ENCODE assay signal across 28 mouse cellular contexts in the genomic region with DNA sequence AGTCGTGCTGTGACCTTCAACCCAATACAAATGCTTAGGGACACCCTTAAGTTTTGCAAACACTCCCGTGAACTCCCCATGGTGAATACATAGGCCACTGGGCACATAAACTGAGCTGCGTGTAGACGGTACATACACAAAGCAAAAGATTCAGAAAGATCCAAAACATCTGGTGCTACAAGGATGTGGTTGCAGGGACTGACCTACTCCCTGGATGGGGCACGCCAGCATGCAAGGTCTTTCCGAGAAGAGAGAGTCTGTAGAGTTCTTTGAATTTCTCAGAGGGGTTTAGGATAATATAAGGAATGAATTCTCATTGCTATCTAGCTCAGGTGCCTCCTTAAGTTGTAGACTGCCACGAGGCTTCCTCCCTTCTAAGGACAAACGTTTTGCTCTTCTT. TPM values are rescaled to one million over a fixed set of nuclear protein-coding genes. Genes with fewer than 3 reads are reported as not detected.
DNase-seq lines count a peak whose midpoint lies in the region; ATAC-seq lines count a peak whose summit lies in the region.
"Had no signal": no experiment of that assay in that cellular context is flagged by ENCODE, and none has a peak within 500 bp of the region (broad histone marks: within the 10 kb centered on the region; RNA-seq: fewer than 3 reads in every experiment).

No protein-coding gene starts in this region.

- H3K27me3 ChIP-seq in hindbrain, embryonic 14.5 days (ENCODE audit: control insufficient read depth, insufficient read depth, low read length): peaks cover 95% of the 10 kb centered on the region
- H3K27me3 ChIP-seq in hindbrain, embryonic 12.5 days: peaks cover 99% of the 10 kb centered on the region
- H3K27me3 ChIP-seq in midbrain, embryonic 13.5 days: peaks cover 100% of the 10 kb centered on the region
- peaks cover 54% of the 10 kb centered on the region for H3K27me3 ChIP-seq in midbrain, embryonic 16.5 days (ENCODE audit: control insufficient read depth, insufficient read depth, low read depth, low read length)
- H3K27me3 ChIP-seq in embryonic facial prominence, embryonic 10.5 days (replicated peaks; ENCODE audit: low read depth, poor library complexity, severe bottlenecking): peaks cover 100% of the 10 kb centered on the region

- H3K4me1 ChIP-seq in hindbrain, embryonic 14.5 days (replicated peaks; ENCODE audit: control insufficient read depth, insufficient read depth, low read length): peaks cover 21% of the 10 kb centered on the region
- peaks cover 40% of the 10 kb centered on the region for H3K4me1 ChIP-seq in hindbrain, embryonic 12.5 days
- peaks cover 47% of the 10 kb centered on the region for H3K4me1 ChIP-seq in midbrain, embryonic 13.5 days (replicated peaks)
- peaks cover 28% of the 10 kb centered on the region; the same call in 1 of the 2 replicates for H3K4me1 ChIP-seq in midbrain, embryonic 16.5 days (ENCODE audit: control insufficient read depth, insufficient read depth, low read length)
- peaks cover 63% of the 10 kb centered on the region for H3K4me1 ChIP-seq in embryonic facial prominence, embryonic 10.5 days

- 10% methylated on average over 8 of the region's 8 CpGs for WGBS in hindbrain, embryonic 14.5 days
- WGBS in hindbrain, embryonic 12.5 days: 10% methylated on average over 8 of the region's 8 CpGs
- 8% methylated on average over 8 of the region's 8 CpGs for WGBS in midbrain, embryonic 13.5 days
- WGBS in midbrain, embryonic 16.5 days: 13% methylated on average over 8 of the region's 8 CpGs
- WGBS in embryonic facial prominence, embryonic 10.5 days: 10% methylated on average over 8 of the region's 8 CpGs

- H3K36me3 ChIP-seq in hindbrain, embryonic 14.5 days (replicated peaks; ENCODE audit: control insufficient read depth, insufficient read depth): no peaks in the 10 kb centered on the region
- H3K36me3 ChIP-seq in hindbrain, embryonic 12.5 days: no peaks in the 10 kb centered on the region
- no peaks in the 10 kb centered on the region for H3K36me3 ChIP-seq in midbrain, embryonic 13.5 days
- no peaks in the 10 kb centered on the region for H3K36me3 ChIP-seq in midbrain, embryonic 16.5 days (ENCODE audit: control insufficient read depth, insufficient read depth, low read length)
- no peaks in the 10 kb centered on the region for H3K36me3 ChIP-seq in embryonic facial prominence, embryonic 10.5 days (replicated peaks)
- H3K36me3 ChIP-seq: embryonic facial prominence, embryonic 15.5 days; forebrain, embryonic 12.5 days; heart, embryonic 13.5 days; hindbrain, embryonic 10.5 days; limb, embryonic 12.5 days; liver, embryonic 15.5 days; neural tube, embryonic 13.5 days had no signal

- H3K27ac ChIP-seq in hindbrain, embryonic 14.5 days: no peak overlapping the region
- H3K27ac ChIP-seq in hindbrain, embryonic 12.5 days: no peak overlapping the region
- H3K27ac ChIP-seq in midbrain, embryonic 13.5 days: peak overlapping the region; percentile 87; the same call in 1 of the 2 replicates
- H3K27ac ChIP-seq in midbrain, embryonic 16.5 days (ENCODE audit: low read length): no peak overlapping the region
- H3K27ac ChIP-seq in embryonic facial prominence, embryonic 10.5 days (replicated peaks): no peak overlapping the region
- H3K27ac ChIP-seq: embryonic facial prominence, embryonic 15.5 days; forebrain, embryonic 12.5 days; heart, embryonic 13.5 days; layer of hippocampus, adult 2 months; limb, embryonic 12.5 days; liver, embryonic 15.5 days; neural tube, embryonic 13.5 days had no signal

- no peak for DNase-seq in hindbrain, embryonic 14.5 days (ENCODE audit: low spot score)
- DNase-seq in embryonic facial prominence, embryonic 10.5 days (ENCODE audit: low spot score): peak; percentile 23
- no peak for DNase-seq in left cerebral cortex, adult 9 months (ENCODE audit: low spot score in 2 of 2)
- no peak for DNase-seq in ovary, postnatal 10 days (ENCODE audit: low spot score)
- DNase-seq: adrenal gland, adult 8-10 months; cerebellum, adult 2 months; cerebellum, postnatal 14 days; forebrain, postnatal 0 days; heart, postnatal 10 days; kidney, adult 18-20 months; lung, embryonic 14.5 days; thymus, adult 2 months; thymus, postnatal 36 days had no signal

- H3K4me2 ChIP-seq in hindbrain, embryonic 14.5 days (replicated peaks): peak overlapping the region; percentile 54
- no peak overlapping the region for H3K4me2 ChIP-seq in hindbrain, embryonic 12.5 days (replicated peaks)
- peak overlapping the region; percentile 64 for H3K4me2 ChIP-seq in midbrain, embryonic 13.5 days (replicated peaks)
- no peak overlapping the region for H3K4me2 ChIP-seq in midbrain, embryonic 16.5 days (ENCODE audit: low read length)

- H3K4me3 ChIP-seq in hindbrain, embryonic 14.5 days (replicated peaks; ENCODE audit: low read length): no peak overlapping the region
- no peak overlapping the region for H3K4me3 ChIP-seq in hindbrain, embryonic 12.5 days
- 0 out of 2 replicates have a peak overlapping the region, but pooled peaks have one; percentile 47 for H3K4me3 ChIP-seq in midbrain, embryonic 13.5 days (replicated peaks)
- H3K4me3 ChIP-seq in midbrain, embryonic 16.5 days (ENCODE audit: low read depth, low read length): no peak overlapping the region
- H3K4me3 ChIP-seq in embryonic facial prominence, embryonic 10.5 days: no peak overlapping the region

- no peaks in the 10 kb centered on the region for H3K9me3 ChIP-seq in hindbrain, embryonic 14.5 days (ENCODE audit: control insufficient read depth, low read length)
- H3K9me3 ChIP-seq in hindbrain, embryonic 12.5 days (replicated peaks): no peaks in the 10 kb centered on the region
- no peaks in the 10 kb centered on the region for H3K9me3 ChIP-seq in midbrain, embryonic 13.5 days
- no peaks in the 10 kb centered on the region for H3K9me3 ChIP-seq in midbrain, embryonic 16.5 days (replicated peaks; ENCODE audit: control insufficient read depth, low read length, poor library complexity, severe bottlenecking)
- no peaks in the 10 kb centered on the region for H3K9me3 ChIP-seq in embryonic facial prominence, embryonic 10.5 days
- H3K9me3 ChIP-seq: embryonic facial prominence, embryonic 15.5 days; forebrain, embryonic 12.5 days; heart, embryonic 13.5 days; hindbrain, embryonic 10.5 days; limb, embryonic 12.5 days; liver, embryonic 15.5 days; neural tube, embryonic 13.5 days had no signal

- H3K9ac ChIP-seq in hindbrain, embryonic 14.5 days: no peak overlapping the region
- no peak overlapping the region for H3K9ac ChIP-seq in hindbrain, embryonic 12.5 days
- H3K9ac ChIP-seq in midbrain, embryonic 13.5 days (replicated peaks): no peak overlapping the region
- H3K9ac ChIP-seq in midbrain, embryonic 16.5 days (ENCODE audit: low read depth, low read length): no peak overlapping the region
- H3K9ac ChIP-seq: embryonic facial prominence, embryonic 15.5 days; forebrain, postnatal 0 days; limb, embryonic 12.5 days; liver, embryonic 15.5 days; lung, embryonic 14.5 days had no signal

- ATAC-seq in hindbrain, embryonic 14.5 days (ENCODE audit: low FRiP score): no peak
- ATAC-seq in hindbrain, embryonic 12.5 days (ENCODE audit: low FRiP score): no peak
- ATAC-seq in midbrain, embryonic 13.5 days: no peak
- no peak for ATAC-seq in midbrain, embryonic 16.5 days
- ATAC-seq: CD4-positive, CD25-positive, alpha-beta regulatory T cell, adult 4 months; forebrain, postnatal 0 days had no signal

RNA-seq across cellular contexts. Expression of gene Gata2, which starts 0.9 kb away (rescaled TPM):
- 19.1 and 19.2 TPM in 2 replicates for polyA plus RNA-seq in hindbrain, embryonic 14.5 days (2014; fragmentation: Nextera tagmentation; extraction: Ambion mirVana)
- 29.4 and 43.6 TPM in 2 replicates for polyA plus RNA-seq in hindbrain, embryonic 12.5 days (2016; fragmentation: Nextera tagmentation; extraction: Ambion mirVana)
- polyA plus RNA-seq in midbrain, embryonic 13.5 days (2015; fragmentation: Nextera tagmentation; extraction: Ambion mirVana): 25.7 and 38.1 TPM in 2 replicates
- polyA plus RNA-seq in midbrain, embryonic 16.5 days (2015; fragmentation: Nextera tagmentation; extraction: Ambion mirVana): 13.0 and 15.0 TPM in 2 replicates
- 34.6 and 35.9 TPM in 2 replicates for polyA plus RNA-seq in embryonic facial prominence, embryonic 10.5 days (2016; fragmentation: Nextera tagmentation; extraction: Ambion mirVana)

RNA-seq across cellular contexts. Expression of gene Dnajb8, which starts 29.3 kb away (rescaled TPM):
- polyA plus RNA-seq in hindbrain, embryonic 14.5 days (2014; fragmentation: Nextera tagmentation; extraction: Ambion mirVana): not detected in 2 replicates
- polyA plus RNA-seq in hindbrain, embryonic 12.5 days (2016; fragmentation: Nextera tagmentation; extraction: Ambion mirVana): not detected in 2 replicates
- polyA plus RNA-seq in midbrain, embryonic 13.5 days (2015; fragmentation: Nextera tagmentation; extraction: Ambion mirVana): not detected in 2 replicates
- not detected in 2 replicates for polyA plus RNA-seq in midbrain, embryonic 16.5 days (2015; fragmentation: Nextera tagmentation; extraction: Ambion mirVana)
- not detected in 2 replicates for polyA plus RNA-seq in embryonic facial prominence, embryonic 10.5 days (2016; fragmentation: Nextera tagmentation; extraction: Ambion mirVana)
- polyA plus RNA-seq: CD4-positive, CD25-positive, alpha-beta regulatory T cell, adult 4 months; cerebellum, adult 2 months; cortical plate, adult 2 months; embryonic facial prominence, embryonic 15.5 days; forebrain, embryonic 12.5 days; forebrain, postnatal 0 days; heart, embryonic 13.5 days; hindbrain, embryonic 10.5 days; kidney, embryonic 16.5 days; limb, embryonic 12.5 days; liver, adult 2 months; liver, embryonic 15.5 days; lung, embryonic 14.5 days; neural tube, embryonic 13.5 days; thymus, adult 2 months had no signal

Comparison
In these comparisons a context has a peak if more than half of its experiments do, and no peak if none do; other contexts are left out.
1. H3K4me2 ChIP-seq: peak in hindbrain, embryonic 14.5 days (single experiment) and midbrain, embryonic 13.5 days (single experiment); none in hindbrain, embryonic 12.5 days (single experiment) and midbrain, embryonic 16.5 days (single experiment).